Mouse (Mus musculus) stomach, embryonic 15.5 days (tissue): ENCODE measurements around the gene Mcur1. TPM values are rescaled to one million over a fixed set of nuclear protein-coding genes. Genes with fewer than 3 reads are reported as not detected.
A peak's percentile ranks its signal among the peaks of the same experiment; 100 is the strongest.

Experiments
- ATAC-seq: fragments of 200-750 bp; cut with Nextera tagmentation; 2 replicates; pipeline ENCODE4 v1.8.0; 2017; ENCODE audit warnings: low read depth, moderate number of reproducible peaks, moderate TSS enrichment; ENCODE audit not compliant: insufficient read depth, low FRiP score
- H3K27ac ChIP-seq: fragments of 300-500 bp; sonication (generic); 2 replicates; pipeline ENCODE4 v1.5.1; 2015; ENCODE audit warnings: mild to moderate bottlenecking, inconsistent platforms
- H3K27me3 ChIP-seq: fragments of 300-500 bp; sonication (generic); replicated peaks from 2 replicates; pipeline ENCODE4 v1.6.1; 2015; ENCODE audit warnings: inconsistent platforms
- H3K36me3 ChIP-seq: fragments of 300-500 bp; sonication (generic); 2 replicates; pipeline ENCODE4 v1.6.1; 2015; ENCODE audit warnings: inconsistent platforms
- H3K4me1 ChIP-seq: fragments of 300-500 bp; sonication (generic); 2 replicates; pipeline ENCODE4 v1.6.1; 2015; ENCODE audit warnings: inconsistent platforms
- H3K4me2 ChIP-seq: fragments of 300-500 bp; sonication (generic); 2 replicates; pipeline ENCODE4 v1.6.1; 2015; ENCODE audit warnings: mild to moderate bottlenecking, inconsistent platforms
- H3K4me3 ChIP-seq: fragments of 300-500 bp; sonication (generic); replicated peaks from 2 replicates; pipeline ENCODE4 v1.5.1; 2015; ENCODE audit warnings: inconsistent platforms
- H3K9ac ChIP-seq: fragments of 300-500 bp; sonication (generic); 2 replicates; pipeline ENCODE4 v1.6.1; 2015; ENCODE audit warnings: inconsistent platforms
- H3K9me3 ChIP-seq: fragments of 300-500 bp; sonication (generic); 2 replicates; pipeline ENCODE4 v1.6.1; 2016; ENCODE audit warnings: inconsistent platforms
- WGBS: fragments of 180-500 bp; shearing (Covaris S2); methylation state at CpG from one replicate; pipeline ENCODE4 v1.1.7; 2015; 5-methylcytosine and 5-hydroxymethylcytosine counted together
- polyA plus RNA-seq: library from polyadenylated mRNA; unstranded; fragments of >200 nt; fragmentation: Nextera tagmentation; extraction: Ambion mirVana; gene quantifications from 2 replicates; pipeline ENCODE4 v1.2.1, GENCODE M21; 2015

Gene Mcur1
- polyA plus RNA-seq, 1 experiment from 2014 or later, result 12.7 TPM

DNA sequence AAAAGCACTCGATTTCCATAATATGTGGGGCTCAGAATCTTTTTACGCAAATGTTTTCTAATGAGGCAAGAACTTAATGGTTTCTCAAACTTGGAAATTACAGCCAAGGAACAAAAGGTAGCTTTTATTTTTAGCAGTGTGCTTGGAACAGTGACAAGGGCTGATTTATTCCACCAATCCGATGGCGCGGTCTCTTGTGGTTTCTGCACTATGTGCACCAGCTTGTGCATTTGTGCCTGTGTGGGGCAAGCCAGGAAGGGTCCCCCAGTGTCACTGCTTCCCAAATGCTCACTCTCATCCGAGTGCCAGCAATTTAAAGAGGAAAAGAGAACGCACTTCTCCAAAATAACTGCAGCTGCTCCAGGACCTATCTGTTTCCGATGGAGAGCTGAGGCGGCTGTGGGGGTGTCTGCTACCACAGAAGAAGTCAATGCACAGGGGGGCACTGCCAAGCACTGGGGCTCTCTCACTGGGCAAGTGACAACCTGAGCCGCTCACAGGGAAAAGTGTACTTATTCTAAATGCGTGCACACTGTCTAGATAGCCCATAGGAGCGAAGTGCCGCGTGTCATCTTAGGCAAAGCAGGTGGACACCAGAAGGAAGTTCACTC is 19.7 kb downstream of the Mcur1 start:
- 82% methylated on average over 14 of the region's 14 CpGs for WGBS
- no peak for ATAC-seq
- Histone ChIP-seq H3K4me2 (no peak overlapping the region), H3K4me1 (no peaks in the 10 kb centered on the region), H3K27me3 (no peaks in the 10 kb centered on the region), H3K4me3 (no peak overlapping the region), H3K9me3 (no peaks in the 10 kb centered on the region), H3K27ac (no peak overlapping the region), H3K36me3 (no peaks in the 10 kb centered on the region), H3K9ac (no peak overlapping the region)

DNA sequence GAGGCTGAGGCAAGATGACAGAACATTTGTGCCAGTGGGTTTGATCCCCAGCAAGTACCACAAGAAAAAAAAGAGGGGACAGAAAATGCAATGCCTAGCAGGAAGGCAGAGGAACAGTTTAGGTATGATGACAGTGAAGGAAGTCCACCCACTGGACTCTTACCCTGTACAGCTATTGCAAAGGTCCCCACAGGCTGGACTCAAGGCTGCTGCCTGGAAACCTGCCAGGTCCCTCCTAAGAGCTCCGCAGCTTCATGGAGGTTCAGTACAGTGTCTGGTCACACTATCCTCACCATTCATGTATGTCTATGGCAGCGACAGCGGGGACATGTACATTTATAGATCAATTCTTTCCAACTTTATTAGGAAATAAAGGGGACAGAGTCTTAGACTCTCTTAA is 20.6 kb downstream of the Mcur1 start:
- 86% methylated on average over 3 of the region's 3 CpGs for WGBS
- no peak overlapping the region for H3K4me2 ChIP-seq
- H3K9me3 ChIP-seq, result no peaks in the 10 kb centered on the region
- no peak overlapping the region for H3K4me3 ChIP-seq
- H3K36me3 ChIP-seq, result no peaks in the 10 kb centered on the region
- no peak for ATAC-seq
- no peaks in the 10 kb centered on the region for H3K4me1 ChIP-seq
- H3K27me3 ChIP-seq, result no peaks in the 10 kb centered on the region
- H3K27ac ChIP-seq, result no peak overlapping the region
- H3K9ac ChIP-seq, result no peak overlapping the region

DNA sequence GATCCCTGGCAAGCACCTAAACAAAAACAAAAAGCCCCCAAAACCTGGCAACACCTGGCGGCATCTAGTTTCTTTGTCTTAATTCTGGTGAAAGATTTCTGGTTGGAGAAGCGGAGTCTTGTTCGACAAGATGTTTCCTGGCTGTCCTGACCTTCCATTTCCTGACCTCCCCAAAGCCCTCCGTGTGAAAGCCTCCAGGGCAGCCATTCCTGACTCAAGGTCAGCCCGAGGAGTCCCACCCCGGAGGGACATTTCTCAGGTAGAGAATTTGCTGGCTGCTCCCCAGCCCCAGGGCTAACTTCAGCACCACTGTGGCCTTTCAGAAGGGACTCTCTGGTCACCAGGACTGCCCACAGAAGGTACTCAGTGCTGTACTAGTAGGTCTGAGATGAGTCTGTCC is 22.1 kb downstream of the Mcur1 start:
- H3K9me3 ChIP-seq, result no peaks in the 10 kb centered on the region
- H3K4me3 ChIP-seq, result no peak overlapping the region
- H3K4me2 ChIP-seq, result no peak overlapping the region
- no peak overlapping the region for H3K9ac ChIP-seq
- no peaks in the 10 kb centered on the region for H3K27me3 ChIP-seq
- H3K4me1 ChIP-seq, result no peaks in the 10 kb centered on the region
- WGBS, result 47% methylated on average over 6 of the region's 6 CpGs
- no peak overlapping the region for H3K27ac ChIP-seq
- H3K36me3 ChIP-seq, result no peaks in the 10 kb centered on the region
- no peak for ATAC-seq

DNA sequence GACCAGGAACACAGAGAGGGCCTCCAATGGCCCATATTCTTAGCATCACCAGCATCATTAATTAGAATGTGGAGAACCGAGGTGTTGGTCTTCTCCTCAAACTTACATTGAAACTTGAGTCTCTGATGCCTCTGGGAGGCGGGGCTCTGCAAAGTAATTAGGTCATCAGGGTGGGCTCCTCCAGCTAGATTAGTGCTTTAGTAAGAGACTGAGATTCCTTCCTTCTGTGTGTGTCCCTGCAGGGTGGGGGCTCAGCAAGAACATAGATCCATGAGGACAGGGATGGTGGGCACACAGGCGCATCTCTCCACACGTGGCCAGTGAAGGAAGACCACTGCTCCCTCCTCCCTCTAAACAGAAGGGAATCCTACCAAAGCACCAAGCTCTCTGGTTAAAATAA is 26.0 kb downstream of the Mcur1 start:
- no peak overlapping the region for H3K4me3 ChIP-seq
- no peak overlapping the region for H3K4me2 ChIP-seq
- no peaks in the 10 kb centered on the region for H3K9me3 ChIP-seq
- ATAC-seq, result no peak
- H3K27me3 ChIP-seq, result no peaks in the 10 kb centered on the region
- H3K4me1 ChIP-seq, result peaks cover 15% of the 10 kb centered on the region
- H3K9ac ChIP-seq, result no peak overlapping the region
- no peak overlapping the region for H3K27ac ChIP-seq
- 73% methylated on average over 4 of the region's 4 CpGs for WGBS
- H3K36me3 ChIP-seq, result no peaks in the 10 kb centered on the region

DNA sequence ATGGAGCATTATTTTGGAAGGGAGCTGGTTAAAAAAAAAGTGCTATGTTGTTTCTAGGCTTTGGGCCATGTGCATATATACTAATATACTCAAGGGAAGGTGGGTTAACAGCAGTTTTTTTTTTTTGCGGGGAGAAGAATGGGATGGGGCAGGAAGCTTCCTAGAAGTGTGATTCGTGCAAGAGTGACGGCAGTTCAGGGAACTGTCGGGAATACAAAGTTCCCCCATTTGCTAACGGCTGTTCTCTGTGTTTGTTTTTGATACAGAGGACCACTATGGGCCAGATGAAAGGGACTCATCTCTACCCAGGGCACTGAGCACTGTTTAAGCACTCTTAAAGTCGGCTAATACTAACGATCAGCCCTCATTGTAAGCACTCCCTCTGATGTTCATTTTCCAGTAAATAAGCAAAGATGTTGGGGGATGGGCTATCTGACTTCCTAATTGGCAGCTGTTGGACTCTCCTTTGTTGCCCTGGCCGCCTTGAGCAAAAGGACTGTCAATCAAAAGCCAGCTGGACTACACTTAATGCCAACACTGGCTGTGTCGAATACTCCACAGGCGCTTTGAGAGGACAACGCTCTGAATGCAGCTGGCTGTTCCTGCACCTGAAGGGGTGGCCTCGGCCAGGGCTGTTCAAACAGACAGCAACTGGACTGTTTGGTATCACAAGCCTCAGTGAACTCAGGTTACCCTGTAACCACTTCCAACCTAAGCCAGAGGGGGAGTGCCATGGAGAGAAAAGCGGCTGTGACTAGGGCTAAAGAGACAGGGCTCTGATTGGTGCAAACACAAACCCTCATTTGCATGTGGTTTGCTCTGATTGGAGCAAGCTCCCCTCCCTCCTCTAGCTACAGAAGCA is 28.9 kb downstream of the Mcur1 start:
- 0 out of 2 replicates have a peak overlapping the region, but pooled peaks have one; percentile 6 for H3K4me2 ChIP-seq
- no peaks in the 10 kb centered on the region for H3K9me3 ChIP-seq
- H3K27ac ChIP-seq, result 0 out of 2 replicates have a peak overlapping the region, but pooled peaks have one; percentile 22
- H3K4me1 ChIP-seq, result peaks cover 18% of the 10 kb centered on the region
- no peaks in the 10 kb centered on the region for H3K36me3 ChIP-seq
- no peak overlapping the region for H3K9ac ChIP-seq
- no peak overlapping the region for H3K4me3 ChIP-seq
- ATAC-seq, result peak; percentile 75
- WGBS, result 26% methylated on average over 13 of the region's 13 CpGs
- H3K27me3 ChIP-seq, result no peaks in the 10 kb centered on the region

DNA sequence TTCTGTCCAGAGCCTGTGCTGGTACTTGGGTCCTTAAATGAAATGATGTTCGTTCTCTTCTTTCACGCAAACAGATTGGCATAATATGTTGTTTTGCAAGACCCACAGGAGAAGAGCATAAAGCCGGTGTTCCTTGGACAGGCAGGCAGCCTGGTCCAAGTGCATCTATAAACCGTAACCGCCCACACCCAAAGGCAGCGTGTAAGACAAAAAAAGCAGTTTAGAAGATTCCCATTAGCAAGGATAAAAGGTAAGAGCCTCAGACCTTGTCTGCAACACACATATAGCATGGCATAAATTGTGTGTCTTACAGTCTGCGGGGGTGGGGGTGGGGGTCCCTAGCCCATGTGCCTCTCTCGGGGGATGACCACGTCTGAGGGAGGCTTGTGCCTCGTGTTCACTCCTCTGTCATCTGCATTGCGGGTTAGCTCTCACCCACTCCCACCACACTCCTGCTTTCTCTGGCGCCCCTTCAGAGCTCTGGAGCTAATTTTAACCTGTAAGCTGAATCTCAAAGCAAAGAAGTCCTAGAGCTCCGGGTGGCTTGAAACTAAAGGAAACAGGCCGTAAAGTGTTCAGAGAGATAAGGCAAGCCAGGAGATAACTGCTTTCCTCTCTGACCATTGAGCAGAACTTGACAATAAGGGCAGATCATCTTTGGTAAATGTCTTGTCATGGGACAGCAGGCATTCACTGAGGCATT is 29.7 kb downstream of the Mcur1 start:
- Histone ChIP-seq H3K4me2 (no peak overlapping the region), H3K9me3 (no peaks in the 10 kb centered on the region), H3K27ac (no peak overlapping the region; the same call in 1 of the 2 replicates), H3K27me3 (no peaks in the 10 kb centered on the region), H3K36me3 (no peaks in the 10 kb centered on the region), H3K9ac (no peak overlapping the region), H3K4me1 (peaks cover 19% of the 10 kb centered on the region), H3K4me3 (no peak overlapping the region)
- no peak for ATAC-seq
- WGBS, result 58% methylated on average over 14 of the region's 14 CpGs

DNA sequence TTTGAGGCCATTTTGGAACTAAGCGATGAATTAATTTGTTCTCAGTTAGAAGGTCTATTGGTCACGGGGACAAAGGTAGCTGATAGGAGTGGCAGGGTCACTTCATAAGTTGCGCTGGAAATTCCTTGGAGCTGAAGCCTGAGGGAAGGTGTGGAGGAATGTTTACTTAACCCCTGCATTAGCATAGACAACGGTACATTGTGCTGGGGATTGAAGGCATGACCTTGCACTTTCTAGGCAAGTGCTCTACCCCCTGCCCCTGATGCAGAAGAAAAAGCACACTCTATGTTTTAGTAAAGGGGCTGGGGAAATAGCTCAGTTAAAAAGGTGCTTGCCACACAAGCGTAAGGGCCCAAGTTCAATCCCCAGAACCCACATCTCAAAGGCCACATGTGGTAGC is 33.7 kb downstream of the Mcur1 start:
- Histone ChIP-seq H3K27me3 (no peaks in the 10 kb centered on the region), H3K4me3 (no peak overlapping the region), H3K9me3 (no peaks in the 10 kb centered on the region), H3K36me3 (no peaks in the 10 kb centered on the region), H3K4me1 (peaks cover 25% of the 10 kb centered on the region), H3K4me2 (no peak overlapping the region), H3K9ac (no peak overlapping the region), H3K27ac (0 out of 2 replicates have a peak overlapping the region, but pooled peaks have one; percentile 4)
- ATAC-seq, result no peak
- 66% methylated on average over 5 of the region's 5 CpGs for WGBS

DNA sequence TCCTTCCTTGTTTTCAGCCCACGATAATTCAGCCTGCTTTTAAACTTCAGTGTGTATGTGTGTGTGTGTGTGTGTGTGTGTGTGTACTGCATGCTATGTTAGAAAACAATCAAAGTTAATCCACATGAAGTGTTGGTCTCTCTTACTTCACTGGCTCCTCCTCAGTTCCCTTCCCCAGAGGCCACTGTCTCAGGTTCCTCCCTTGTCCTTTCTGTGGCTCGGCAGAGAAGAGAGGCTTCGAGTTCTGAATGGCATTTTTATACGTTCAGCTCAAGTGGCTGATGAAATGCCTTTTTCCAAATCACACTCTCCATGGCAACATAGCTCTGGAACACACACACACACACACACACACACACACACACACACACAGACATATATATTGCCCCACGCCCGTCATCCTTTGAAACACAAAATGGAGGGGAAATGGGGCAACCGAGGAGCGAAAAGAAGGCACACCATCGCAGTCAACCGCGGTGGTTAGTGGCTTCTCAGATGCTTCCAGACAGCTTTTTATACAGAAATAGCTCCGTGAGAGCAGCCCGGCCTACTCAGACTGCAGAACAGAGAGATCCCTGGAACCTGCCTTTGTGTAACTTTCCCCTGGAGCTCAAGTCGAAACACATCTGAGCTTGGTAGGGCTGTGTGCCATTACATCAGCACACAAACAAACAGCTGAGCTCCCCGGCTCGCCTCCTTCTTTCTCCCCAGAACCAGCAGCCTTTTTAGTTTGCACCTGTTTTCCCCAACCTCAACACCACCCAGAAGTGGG is 34.4 kb downstream of the Mcur1 start:
- Histone ChIP-seq H3K4me2 (0 out of 2 replicates have a peak overlapping the region, but pooled peaks have one; percentile 5), H3K9ac (no peak overlapping the region), H3K27me3 (no peaks in the 10 kb centered on the region), H3K4me1 (peaks cover 21% of the 10 kb centered on the region), H3K27ac (peak overlapping the region; percentile 84), H3K4me3 (no peak overlapping the region), H3K36me3 (no peaks in the 10 kb centered on the region), H3K9me3 (no peaks in the 10 kb centered on the region)
- ATAC-seq, result peak; percentile 16; the same call in 1 of the 2 replicates
- 35% methylated on average over 16 of the region's 16 CpGs for WGBS

DNA sequence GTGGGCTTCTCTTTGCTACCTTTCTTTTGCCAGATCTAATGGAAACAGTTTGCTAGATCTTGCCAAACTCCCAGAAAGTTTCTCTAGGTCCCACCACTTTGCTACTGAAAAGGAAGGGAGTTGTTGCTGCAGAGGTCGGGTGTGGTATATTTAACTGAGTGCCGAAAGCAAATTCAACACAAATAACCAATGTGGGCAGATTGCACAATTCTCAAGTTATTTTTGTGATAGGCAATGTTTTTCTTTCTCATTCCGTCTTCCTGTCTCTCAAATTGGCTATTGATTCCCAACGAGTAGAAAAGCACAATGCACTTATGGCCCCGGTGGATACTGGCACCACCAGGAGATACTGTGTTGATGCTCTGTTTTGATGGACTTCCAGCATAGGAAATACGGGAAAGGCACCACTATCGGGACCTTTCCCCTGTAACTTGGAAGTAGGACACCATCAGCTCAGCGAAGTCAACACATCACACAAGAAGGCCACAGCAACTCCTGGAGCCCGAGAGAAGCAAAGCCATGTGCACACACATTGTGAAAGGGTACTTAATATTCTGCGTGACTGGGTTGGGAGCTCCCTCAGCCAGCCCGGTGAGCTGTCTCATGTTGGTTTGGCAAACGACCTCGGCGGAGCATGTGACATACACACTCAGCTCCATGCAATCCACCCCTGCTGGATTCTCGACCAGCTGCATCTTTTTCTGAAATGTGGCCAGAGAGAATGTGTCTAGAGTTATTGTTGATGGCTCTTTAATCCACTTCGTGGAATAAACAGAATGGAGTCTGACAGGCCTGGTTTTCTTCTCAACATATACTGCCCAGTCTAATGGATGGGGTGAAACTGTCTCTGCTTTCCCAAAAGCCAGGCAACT is 35.3 kb downstream of the Mcur1 start:
- Histone ChIP-seq H3K9ac (no peak overlapping the region), H3K36me3 (no peaks in the 10 kb centered on the region), H3K4me1 (peaks cover 15% of the 10 kb centered on the region), H3K4me3 (no peak overlapping the region), H3K4me2 (peak overlapping the region; percentile 29), H3K9me3 (no peaks in the 10 kb centered on the region), H3K27ac (peak overlapping the region; percentile 84), H3K27me3 (no peaks in the 10 kb centered on the region)
- WGBS, result 31% methylated on average over 16 of the region's 16 CpGs
- ATAC-seq, result peak; percentile 80

DNA sequence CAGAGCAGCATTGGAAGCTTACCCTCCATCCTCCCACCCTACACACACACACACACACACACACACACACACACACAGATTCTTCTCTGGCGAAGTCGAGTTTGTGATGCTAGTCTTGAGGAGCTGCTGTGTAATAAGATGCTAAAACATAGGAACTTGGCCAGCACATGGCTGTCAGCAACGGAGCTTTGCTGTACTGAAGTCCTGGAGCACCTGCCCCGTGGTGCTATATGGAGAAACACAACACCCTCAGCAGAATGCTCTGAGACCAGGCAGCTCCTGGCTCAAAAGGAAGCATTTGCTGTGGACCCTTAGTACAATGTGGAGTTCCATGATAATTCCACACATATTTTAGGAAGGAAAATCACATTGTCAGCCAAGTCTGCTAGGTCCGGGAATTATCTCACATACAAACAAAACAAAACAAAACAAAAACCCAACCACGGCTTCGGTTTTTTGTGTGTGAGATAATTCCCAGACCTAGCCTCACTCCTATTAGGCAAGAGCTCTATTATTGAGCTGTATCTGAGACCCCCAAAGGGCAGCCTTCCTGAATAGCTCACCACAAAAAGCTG is 36.0 kb downstream of the Mcur1 start:
- no peaks in the 10 kb centered on the region for H3K36me3 ChIP-seq
- peak overlapping the region; percentile 1; the same call in 1 of the 2 replicates for H3K4me2 ChIP-seq
- no peak overlapping the region for H3K4me3 ChIP-seq
- H3K27me3 ChIP-seq, result no peaks in the 10 kb centered on the region
- 46% methylated on average over 7 of the region's 7 CpGs for WGBS
- peaks cover 15% of the 10 kb centered on the region for H3K4me1 ChIP-seq
- no peaks in the 10 kb centered on the region for H3K9me3 ChIP-seq
- ATAC-seq, result no peak
- H3K27ac ChIP-seq, result peak overlapping the region; percentile 84; the same call in 1 of the 2 replicates
- H3K9ac ChIP-seq, result no peak overlapping the region
